ENCODE assay signal across 8 mouse cellular contexts in genomic region chr2:129593141-129593875, GRCm38 (mm10). TPM values are rescaled to one million over a fixed set of nuclear protein-coding genes. Genes with fewer than 3 reads are reported as not detected.
A peak's percentile ranks its signal among the peaks of the same experiment; 100 is the strongest.
DNase-seq lines count a peak whose midpoint lies in the region; ATAC-seq and TF ChIP-seq lines count a peak whose summit lies in the region.

No protein-coding gene starts in this region.

- peak; percentile 44; the same call in 1 of the 2 replicates for TF ChIP-seq POLR2A in olfactory bulb, adult 2 months (IDR thresholded peaks at IDR 0.05; ENCODE audit: insufficient read depth, low read depth, low read length)

- WGBS in forebrain, embryonic 14.5 days, result under 1% methylated on average over 54 of the region's 77 CpGs
- 1% methylated on average over 62 of the region's 77 CpGs for WGBS in heart, embryonic 16.5 days
- under 1% methylated on average over 73 of the region's 77 CpGs for whole genome bisulfite sequencing in liver, embryonic 15.5 days (ENCODE audit: insufficient replicate concordance)
- 4% methylated on average over 73 of the region's 77 CpGs for WGBS in olfactory bulb, adult 2 months

- H3K4me2 ChIP-seq in forebrain, embryonic 14.5 days (ENCODE audit: low read length), result peak overlapping the region; percentile 94
- peak overlapping the region; percentile 90 for H3K4me2 ChIP-seq in heart, embryonic 16.5 days (ENCODE audit: low read depth, low read length)
- H3K4me2 ChIP-seq in liver, embryonic 15.5 days, result peak overlapping the region; percentile 64

- H3K4me3 ChIP-seq in C2C12 (ENCODE audit: insufficient read depth, poor library complexity, severe bottlenecking), result no peak overlapping the region
- peak overlapping the region; percentile 67 for H3K4me3 ChIP-seq in forebrain, embryonic 14.5 days (ENCODE audit: low read depth, low read length)
- H3K4me3 ChIP-seq in heart, embryonic 16.5 days (ENCODE audit: low read length), result peak overlapping the region; percentile 84
- H3K4me3 ChIP-seq in liver, embryonic 15.5 days (replicated peaks), result peak overlapping the region; percentile 60
- H3K4me3 ChIP-seq in olfactory bulb, adult 2 months (ENCODE audit: insufficient read depth, low read depth, low read length), result peak overlapping the region; percentile 76

- no peak for TF ChIP-seq CTCF in C2C12 (IDR thresholded peaks at IDR 0.05; ENCODE audit: control insufficient read depth, insufficient read depth, insufficient read length)
- no peak for TF ChIP-seq CTCF in olfactory bulb, adult 2 months (IDR thresholded peaks at IDR 0.05; ENCODE audit: insufficient read depth, low read depth, low read length)

- H3K79me2 ChIP-seq in C2C12 (ENCODE audit: control insufficient read depth, insufficient read depth), result no peaks in the 10 kb centered on the region

- ATAC-seq in cerebellum, adult (ENCODE audit: insufficient number of reproducible peaks, low FRiP score, low TSS enrichment), result peak; percentile 61
- peak; percentile 84 for ATAC-seq in forebrain, embryonic 14.5 days
- peak; percentile 85 for ATAC-seq in heart, embryonic 16.5 days (replicated peaks; ENCODE audit: extremely low read depth, insufficient read depth, low FRiP score)
- peak; percentile 29 for ATAC-seq in liver, embryonic 15.5 days (ENCODE audit: insufficient read depth)

- H3K9me3 ChIP-seq in forebrain, embryonic 14.5 days (replicated peaks; ENCODE audit: control insufficient read depth, low read length), result no peaks in the 10 kb centered on the region
- H3K9me3 ChIP-seq in heart, embryonic 16.5 days (replicated peaks; ENCODE audit: control insufficient read depth, low read length), result no peaks in the 10 kb centered on the region
- H3K9me3 ChIP-seq in liver, embryonic 15.5 days (replicated peaks), result no peaks in the 10 kb centered on the region

- no peaks in the 10 kb centered on the region for H3K36me3 ChIP-seq in C2C12 (ENCODE audit: control insufficient read depth, insufficient read depth)
- H3K36me3 ChIP-seq in forebrain, embryonic 14.5 days (ENCODE audit: control insufficient read depth, insufficient read depth, low read length), result no peaks in the 10 kb centered on the region
- no peaks in the 10 kb centered on the region for H3K36me3 ChIP-seq in heart, embryonic 16.5 days (ENCODE audit: control insufficient read depth, insufficient read depth)
- no peaks in the 10 kb centered on the region for H3K36me3 ChIP-seq in liver, embryonic 15.5 days (replicated peaks)

- peak overlapping the region; percentile 32 for H3ac ChIP-seq in C2C12 (ENCODE audit: control insufficient read depth, insufficient read length, low read depth)

- peak overlapping the region; percentile 89 for H3K9ac ChIP-seq in forebrain, embryonic 14.5 days (ENCODE audit: low read length)
- peak overlapping the region; percentile 94 for H3K9ac ChIP-seq in heart, embryonic 16.5 days (ENCODE audit: low read length)
- H3K9ac ChIP-seq in liver, embryonic 15.5 days, result peak overlapping the region; percentile 59

- DNase-seq in forebrain, embryonic 14.5 days (ENCODE audit: low spot score), result peak; percentile 85
- DNase-seq in kidney, postnatal 36 days, result peak; percentile 81 to 89
- DNase-seq in thymus, postnatal 4 days, result peak; percentile 42

- no peaks in the 10 kb centered on the region for H3K79me3 ChIP-seq in C2C12 (ENCODE audit: low read depth)

- peaks cover 52% of the 10 kb centered on the region for H3K27me3 ChIP-seq in C2C12 (ENCODE audit: control insufficient read depth, insufficient read depth, insufficient read length)
- no peaks in the 10 kb centered on the region for H3K27me3 ChIP-seq in forebrain, embryonic 14.5 days (replicated peaks; ENCODE audit: control insufficient read depth, insufficient read depth, low read length)
- no peaks in the 10 kb centered on the region for H3K27me3 ChIP-seq in heart, embryonic 16.5 days (ENCODE audit: control insufficient read depth, insufficient read depth, low read length)
- peaks cover 32% of the 10 kb centered on the region for H3K27me3 ChIP-seq in liver, embryonic 15.5 days

- H3K27ac ChIP-seq in forebrain, embryonic 14.5 days (ENCODE audit: low read depth, low read length), result peak overlapping the region; percentile 92
- peak overlapping the region; percentile 97 for H3K27ac ChIP-seq in heart, embryonic 16.5 days (ENCODE audit: low read length)
- peak overlapping the region; percentile 82 for H3K27ac ChIP-seq in liver, embryonic 15.5 days (replicated peaks)
- peak overlapping the region; percentile 99 for H3K27ac ChIP-seq in olfactory bulb, adult 2 months (ENCODE audit: insufficient read depth, low read depth, low read length)

- peaks cover 24% of the 10 kb centered on the region for H3K4me1 ChIP-seq in forebrain, embryonic 14.5 days (ENCODE audit: control insufficient read depth, insufficient read depth, low read length)
- H3K4me1 ChIP-seq in heart, embryonic 16.5 days (ENCODE audit: control insufficient read depth, insufficient read depth, low read length), result peaks cover 31% of the 10 kb centered on the region
- peaks cover 4% of the 10 kb centered on the region; the same call in 1 of the 2 replicates for H3K4me1 ChIP-seq in liver, embryonic 15.5 days (replicated peaks)
- H3K4me1 ChIP-seq in olfactory bulb, adult 2 months (ENCODE audit: control insufficient read depth, insufficient read depth, low read length), result peaks cover 42% of the 10 kb centered on the region

TF ChIP-seq in C2C12, 6 proteins besides CTCF, POLR2A, EP300 and RAD21:
- no peak for TF ChIP-seq CEBPB (IDR thresholded peaks at IDR 0.05; ENCODE audit: low read depth)
- no peak for TF ChIP-seq MYOG (IDR thresholded peaks at IDR 0.05; ENCODE audit: control insufficient read depth, extremely low read depth, insufficient read length)
- TF ChIP-seq USF1 (IDR thresholded peaks at IDR 0.05; ENCODE audit: low read depth), result no peak
- no peak for TF ChIP-seq MAX (IDR thresholded peaks at IDR 0.05)
- TF ChIP-seq FOSL1 (IDR thresholded peaks at IDR 0.05; ENCODE audit: insufficient read depth, low read length, poor library complexity, severe bottlenecking), result no peak
- no peak for TF ChIP-seq MYOD1 (IDR thresholded peaks at IDR 0.05; ENCODE audit: control insufficient read depth, insufficient read length, low read depth)

RNA-seq across cellular contexts. Expression of gene Sirpa, which starts 0.7 kb away (rescaled TPM):
- polyA plus RNA-seq in C2C12 (2012; fragmentation: generic; extraction: Trizol), result 0.12 TPM
- 24.8 and 31.0 TPM in 2 replicates for polyA plus RNA-seq in forebrain, embryonic 14.5 days (2014; fragmentation: Nextera tagmentation; extraction: Ambion mirVana)
- 14.7 and 15.8 TPM in 2 replicates for polyA plus RNA-seq in heart, embryonic 16.5 days (2015; fragmentation: Nextera tagmentation; extraction: Ambion mirVana)
- 25.4 and 26.1 TPM in 2 replicates for polyA plus RNA-seq in liver, embryonic 15.5 days (2015; fragmentation: Nextera tagmentation; extraction: Ambion mirVana)
- not detected in 2 replicates for polyA plus RNA-seq in olfactory bulb, adult 2 months (2012; ENCODE audit: insufficient read depth, insufficient read length, low replicate concordance, missing spikeins)

RNA-seq across cellular contexts. Expression of gene F830045P16Rik, which starts 56.9 kb away (rescaled TPM):
- not detected for polyA plus RNA-seq in C2C12 (2012; fragmentation: generic; extraction: Trizol)
- polyA plus RNA-seq in forebrain, embryonic 14.5 days (2014; fragmentation: Nextera tagmentation; extraction: Ambion mirVana), result not detected in 2 replicates
- polyA plus RNA-seq in heart, embryonic 16.5 days (2015; fragmentation: Nextera tagmentation; extraction: Ambion mirVana), result not detected in 2 replicates
- not detected in 2 replicates for polyA plus RNA-seq in liver, embryonic 15.5 days (2015; fragmentation: Nextera tagmentation; extraction: Ambion mirVana)
- not detected in 2 replicates for polyA plus RNA-seq in olfactory bulb, adult 2 months (2012; ENCODE audit: insufficient read depth, insufficient read length, low replicate concordance, missing spikeins)

Comparison
In these comparisons a context has a peak if more than half of its experiments do, and no peak if none do; other contexts are left out.
1. ATAC-seq: peak in every context shown above with its lines; median percentile 85 in heart, embryonic 16.5 days; 84 in forebrain, embryonic 14.5 days; 61 in cerebellum, adult; 29 in liver, embryonic 15.5 days.
2. RNA of gene Sirpa, which starts 0.7 kb away (polyA plus RNA-seq): not detected in olfactory bulb, adult 2 months, 25.4 to 26.1 TPM in liver, embryonic 15.5 days, 24.8 to 31.0 TPM in forebrain, embryonic 14.5 days and 14.7 to 15.8 TPM in heart, embryonic 16.5 days; 0.12 TPM in C2C12 (single experiment); every median in the first group is over 10 times any median in the second.
3. Peak in every context shown above with its lines, with median percentiles within 50 percentile points of each other: DNase-seq, H3K27ac ChIP-seq, H3K4me2 ChIP-seq and H3K9ac ChIP-seq.